Mouse (Mus musculus) mesoderm, embryonic 11.5 days (tissue): ENCODE measurements around the gene Mfrp.

Experiments used
- DNase-seq: peaks from one replicate; pipeline ENCODE4 v3.0.0-alpha.2; 2012; ENCODE audit warnings: low read depth, low spot score

Gene Mfrp

DNA sequence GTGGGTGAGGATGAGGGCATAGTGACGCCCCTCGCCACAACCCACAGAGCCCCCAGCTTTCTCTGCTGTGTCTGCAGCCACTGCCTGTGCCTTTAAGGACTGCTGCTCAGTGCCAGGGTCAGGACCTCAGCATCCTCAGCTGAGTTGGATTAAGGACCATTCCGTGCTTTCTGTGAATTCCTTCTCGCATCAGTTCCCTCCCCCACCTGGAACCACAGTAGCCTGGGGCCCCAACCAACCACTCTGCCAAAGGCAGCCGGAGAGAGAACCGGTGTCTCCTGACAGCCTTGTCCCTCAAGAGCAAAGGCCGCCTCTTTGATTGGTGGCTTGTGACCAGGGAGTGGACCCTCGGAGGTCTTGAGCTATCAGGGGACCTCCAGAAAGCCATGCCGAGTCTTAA lies at the start of gene Mfrp:
Gene Mfrp, plus strand, starts transcription at position 240 of the 400 bp plus-strand sequence.
- no peak for DNase-seq

GRCm38 (mm10) chr9:44052855-44053254 lies 48.7 kb upstream of the Mfrp start:
- DNase-seq: no peak

DNA sequence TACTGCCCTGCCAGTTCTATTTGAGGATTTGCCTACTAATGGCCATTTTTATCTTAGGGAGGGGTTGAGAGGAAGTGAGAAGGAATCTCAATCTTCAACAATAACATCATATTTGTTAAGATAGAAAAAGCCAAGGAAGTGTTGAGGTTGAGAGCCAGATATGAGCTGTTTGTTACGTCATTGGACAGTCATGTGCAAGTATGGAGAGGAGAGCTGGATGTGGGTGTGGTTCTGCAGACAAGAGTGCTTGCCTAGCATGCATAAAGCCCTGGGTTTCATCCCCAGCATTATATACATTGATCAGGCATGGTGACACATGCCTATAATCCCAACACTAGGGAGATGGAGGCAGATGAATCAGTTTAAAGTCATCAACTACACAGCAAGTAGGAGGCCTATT lies 47.6 kb upstream of the Mfrp start:
- DNase-seq: no peak

- DNase-seq: no peak
Measured at GRCm38 (mm10) chr9:44058606-44059005, 42.9 kb upstream of the Mfrp start.

DNA sequence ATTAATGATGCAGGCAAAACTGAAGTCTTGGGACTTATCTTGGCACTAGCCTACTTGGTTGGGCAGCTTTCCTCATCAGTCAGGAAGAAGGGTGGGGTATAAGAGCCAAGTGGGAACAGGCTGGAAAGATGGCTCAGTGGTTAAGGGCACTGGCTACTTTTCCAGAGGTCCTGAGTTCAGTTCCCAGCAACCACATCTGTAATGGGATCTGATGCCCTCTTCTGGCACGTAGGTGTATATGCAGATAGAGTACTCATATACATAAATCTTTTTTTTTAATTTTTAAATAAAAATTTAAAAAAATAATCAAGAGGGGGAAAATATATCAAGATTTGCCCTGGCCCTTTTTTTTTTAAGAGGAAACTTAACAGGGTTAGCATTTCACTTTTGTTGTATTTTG lies 36.4 kb upstream of the Mfrp start:
- no peak for DNase-seq

DNA sequence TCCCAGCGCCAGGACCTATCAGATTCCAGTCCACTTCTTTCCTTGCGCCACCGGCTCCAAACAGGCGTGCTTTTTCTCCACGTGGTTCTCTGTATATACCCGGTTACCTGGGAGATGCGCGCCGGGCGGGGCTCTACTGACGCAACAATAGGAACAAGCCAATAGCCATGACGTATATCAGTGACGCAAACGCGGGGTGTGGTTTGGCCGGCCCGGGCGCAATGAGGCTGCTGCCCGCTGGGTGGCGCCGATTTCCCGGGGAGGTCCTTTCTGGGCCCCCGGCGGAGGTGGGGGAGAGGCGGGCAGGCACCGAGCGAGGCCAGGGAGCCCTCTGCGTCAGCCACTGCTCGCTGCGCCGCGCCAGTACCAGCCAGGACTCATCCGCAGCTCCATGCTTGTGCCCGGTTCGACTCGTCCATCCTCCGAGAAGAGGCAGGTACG lies 34.7 kb upstream of the Mfrp start, which contains the start of gene Usp2:
Gene Usp2, plus strand, starts transcription at position 237 of the 441 bp plus-strand sequence.
- DNase-seq: peak; percentile 98

- DNase-seq: no peak
Measured at GRCm38 (mm10) chr9:44067241-44067959, 34.1 kb upstream of the Mfrp start.

DNA sequence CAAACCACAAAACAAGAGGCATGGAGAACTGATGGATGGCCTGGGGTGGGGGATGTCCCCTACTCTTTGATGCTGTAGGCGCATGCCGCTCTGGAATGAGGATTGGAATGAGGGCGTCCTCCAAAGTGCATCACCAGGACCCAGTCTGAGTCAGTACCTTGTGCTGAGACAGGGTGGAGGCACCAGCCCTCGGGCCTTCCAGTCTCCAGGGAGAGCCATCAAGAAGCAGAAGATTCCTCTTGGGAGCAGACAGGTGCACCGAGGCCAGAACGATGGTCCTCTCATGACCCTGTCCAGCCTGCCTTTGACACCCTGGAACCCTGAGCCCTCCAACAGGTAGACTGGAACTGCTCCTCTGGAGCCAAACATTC lies 33.6 kb upstream of the Mfrp start:
- no peak for DNase-seq

GRCm38 (mm10) chr9:44069252-44069651 lies 32.3 kb upstream of the Mfrp start:
- no peak for DNase-seq

DNA sequence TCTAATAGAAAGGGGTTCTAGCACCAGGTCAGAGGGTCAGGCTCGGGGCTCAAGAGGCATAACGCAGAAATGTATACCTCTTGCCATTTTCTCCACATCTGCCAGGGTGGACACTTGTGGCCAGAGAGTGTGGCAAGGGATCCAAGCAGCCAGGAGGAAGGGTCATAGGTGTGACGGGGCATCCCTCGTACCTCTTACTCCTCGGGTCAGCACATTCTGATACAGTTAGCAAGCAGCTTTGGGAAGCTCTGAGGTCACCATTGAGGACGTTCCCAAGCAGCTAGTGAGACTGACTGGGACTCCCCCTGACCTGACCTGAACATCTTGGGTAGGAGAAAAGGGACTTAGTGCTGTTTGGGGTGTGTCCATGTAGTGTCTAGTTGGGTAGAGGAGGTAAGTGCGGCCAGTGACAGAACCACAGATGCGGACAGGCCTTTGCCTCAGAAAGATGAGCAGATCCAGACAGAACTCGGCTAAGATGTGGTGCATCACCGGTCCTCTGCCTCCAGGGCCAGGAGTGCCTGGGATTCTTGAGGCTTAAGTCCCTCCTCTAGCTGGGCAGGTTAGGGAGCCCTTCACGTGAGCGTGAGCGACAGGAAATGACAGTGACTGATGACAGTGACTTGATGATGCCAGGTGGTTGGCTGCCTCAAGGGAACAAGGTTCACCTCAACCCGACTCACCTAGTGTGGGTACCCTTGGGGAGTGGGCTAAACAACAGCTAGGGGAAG lies 31.3 kb upstream of the Mfrp start:
- no peak for DNase-seq

DNA sequence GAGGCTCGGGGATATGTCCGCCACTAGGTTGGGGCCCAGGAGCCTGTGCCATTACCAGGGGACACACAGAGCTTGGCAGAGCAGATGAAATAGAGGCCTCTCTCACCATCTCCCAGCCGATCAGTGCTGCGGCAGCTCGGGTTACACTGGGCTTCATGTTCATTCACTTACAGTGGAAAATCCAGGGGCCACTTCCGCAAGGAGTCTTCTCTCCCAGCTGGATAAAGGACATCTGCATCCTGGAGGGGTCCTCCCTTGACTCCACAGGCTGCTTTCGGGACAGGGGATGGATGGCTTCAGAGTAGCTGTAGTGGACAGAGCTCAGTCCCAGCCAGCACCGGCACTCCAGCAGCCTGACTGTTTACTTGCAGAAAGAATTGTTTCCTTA lies 30.7 kb upstream of the Mfrp start:
- no peak for DNase-seq

DNA sequence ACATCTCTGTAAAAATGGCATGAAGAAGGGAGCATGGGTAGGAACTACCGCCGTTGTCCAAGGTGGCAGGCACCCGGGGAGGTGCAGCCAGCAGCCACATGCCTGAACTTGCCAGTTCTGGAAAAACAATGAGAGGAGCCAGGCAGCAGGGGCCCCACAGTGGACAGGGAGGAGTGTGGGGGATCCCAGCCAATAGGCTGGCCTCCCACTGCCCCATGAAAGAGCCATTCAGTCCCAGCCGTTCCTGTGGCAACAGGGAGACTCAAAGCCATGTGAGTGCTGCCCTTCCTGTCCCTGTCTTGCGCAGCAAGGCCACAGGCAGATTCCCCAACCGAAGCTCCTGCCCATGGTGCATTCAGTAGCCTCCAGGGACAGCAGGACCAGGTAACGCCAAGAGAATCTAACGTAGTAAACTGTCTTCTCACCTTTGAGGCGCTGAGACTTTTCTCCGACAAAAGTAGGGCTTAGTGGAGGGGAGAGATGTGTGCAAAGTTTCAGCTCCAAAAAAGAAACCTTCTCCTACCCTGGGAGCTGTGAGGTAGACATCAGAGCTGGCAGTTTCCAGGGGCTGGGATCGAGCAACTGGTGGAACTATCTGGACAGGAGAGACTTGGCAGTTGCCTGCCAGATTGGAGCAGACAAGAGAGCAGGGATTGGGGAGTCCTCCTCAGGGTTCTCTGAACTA lies 29.5 kb upstream of the Mfrp start:
- DNase-seq: peak; percentile 73

DNA sequence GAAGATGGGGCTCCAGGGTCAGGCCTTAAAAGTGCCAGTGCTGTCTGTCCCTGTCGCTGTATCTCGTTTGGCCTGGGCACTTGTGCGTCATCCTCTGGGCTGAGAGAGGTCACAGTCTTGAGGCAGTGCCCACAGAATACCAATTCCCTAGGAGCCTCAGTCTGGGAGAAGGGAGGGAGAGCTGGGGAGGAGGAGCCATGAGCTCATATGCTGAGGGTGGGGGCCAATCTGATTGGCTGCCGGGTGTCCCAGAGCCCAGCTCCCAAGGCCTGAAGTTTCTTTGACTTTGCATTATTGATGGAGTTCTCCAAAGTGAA lies 29.0 kb upstream of the Mfrp start:
- DNase-seq: no peak

DNA sequence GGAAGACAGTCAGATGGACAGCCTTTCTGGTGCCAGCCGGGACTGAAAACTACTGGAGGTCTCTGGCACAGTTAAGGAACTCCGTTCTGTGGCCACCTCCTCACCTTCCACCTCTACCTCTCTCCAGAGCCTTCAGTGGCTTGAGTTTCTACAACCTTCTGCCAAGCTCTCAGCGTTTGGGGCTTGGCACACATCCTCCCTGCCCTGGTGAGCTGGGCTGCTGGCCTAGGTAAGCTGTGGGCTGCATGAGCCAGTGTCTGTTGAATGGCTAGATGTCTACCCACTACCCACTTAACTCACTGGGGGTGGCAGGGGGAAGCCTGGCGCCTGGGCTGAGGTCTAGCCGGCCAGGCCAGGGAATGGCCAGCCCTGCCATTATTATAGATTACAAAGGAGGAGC lies 28.4 kb upstream of the Mfrp start:
- DNase-seq: no peak

DNA sequence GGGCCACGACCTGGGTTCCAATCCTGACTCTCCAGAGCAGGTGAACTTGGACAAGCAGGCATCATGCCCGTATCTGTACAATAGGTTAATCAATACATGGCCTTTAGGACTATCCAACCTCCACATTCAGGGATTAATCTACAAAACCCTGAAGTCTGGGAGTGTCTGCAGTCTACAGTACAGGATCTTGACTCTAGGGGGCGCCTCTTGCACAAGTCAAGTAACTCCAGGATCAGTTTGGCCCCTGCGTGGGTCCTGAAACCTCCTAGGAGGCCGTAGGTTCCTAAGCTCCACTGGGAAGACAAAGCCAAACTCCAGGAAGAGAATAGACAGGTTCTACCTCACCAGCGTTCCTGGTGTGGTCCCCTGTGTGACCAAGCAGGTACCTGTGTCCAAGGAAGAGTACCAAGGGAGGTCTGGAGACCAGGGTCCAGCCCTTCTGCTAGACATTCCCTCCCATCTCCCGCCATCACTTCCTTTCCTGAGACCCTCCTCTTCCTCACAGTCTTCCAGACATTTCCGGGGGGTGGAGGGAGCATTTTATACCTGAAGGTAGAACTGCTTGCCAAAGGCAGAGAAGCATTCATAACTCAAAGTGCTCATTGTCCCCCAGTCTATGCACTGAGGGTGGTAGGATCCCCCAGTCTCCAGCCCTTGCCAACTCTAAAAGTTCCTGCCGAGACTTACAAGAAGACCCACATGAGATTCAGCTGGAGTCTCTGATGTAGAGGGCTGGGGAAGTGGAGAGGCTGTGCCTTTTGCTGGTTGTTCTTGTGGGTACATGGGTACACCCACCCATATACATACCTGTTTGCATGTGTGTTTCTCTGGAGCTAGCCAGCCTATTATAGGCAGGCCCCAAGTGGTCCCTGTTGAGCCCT lies 26.9 kb upstream of the Mfrp start:
- DNase-seq: no peak

DNA sequence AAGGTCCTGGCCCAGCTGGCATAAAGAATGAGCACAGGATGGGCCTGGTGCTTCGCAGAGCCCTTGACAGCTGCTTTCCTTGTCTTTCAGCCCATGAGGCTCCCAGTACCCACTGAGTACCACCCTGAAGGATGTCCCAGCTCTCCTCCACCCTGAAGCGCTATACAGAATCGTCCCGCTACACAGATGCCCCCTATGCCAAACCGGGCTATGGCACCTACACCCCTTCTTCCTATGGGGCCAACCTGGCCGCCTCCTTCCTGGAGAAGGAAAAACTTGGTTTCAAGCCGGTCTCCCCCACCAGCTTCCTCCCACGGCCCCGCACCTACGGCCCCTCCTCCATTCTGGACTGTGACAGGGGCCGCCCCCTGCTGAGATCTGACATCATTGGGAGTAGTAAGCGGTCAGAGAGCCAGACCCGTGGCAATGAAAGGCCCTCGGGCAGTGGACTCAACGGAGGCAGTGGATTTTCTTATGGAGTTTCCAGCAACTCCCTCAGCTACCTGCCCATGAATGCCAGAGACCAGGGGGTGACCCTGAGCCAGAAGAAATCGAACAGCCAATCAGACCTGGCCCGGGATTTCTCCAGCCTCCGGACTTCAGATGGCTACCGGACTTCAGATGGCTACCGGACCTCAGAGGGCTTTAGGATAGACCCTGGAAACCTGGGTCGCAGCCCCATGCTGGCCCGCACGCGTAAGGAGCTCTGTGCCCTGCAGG lies 26.1 kb upstream of the Mfrp start:
- no peak for DNase-seq

- no peak for DNase-seq
Measured at GRCm38 (mm10) chr9:44075996-44076763, 25.3 kb upstream of the Mfrp start.

DNA sequence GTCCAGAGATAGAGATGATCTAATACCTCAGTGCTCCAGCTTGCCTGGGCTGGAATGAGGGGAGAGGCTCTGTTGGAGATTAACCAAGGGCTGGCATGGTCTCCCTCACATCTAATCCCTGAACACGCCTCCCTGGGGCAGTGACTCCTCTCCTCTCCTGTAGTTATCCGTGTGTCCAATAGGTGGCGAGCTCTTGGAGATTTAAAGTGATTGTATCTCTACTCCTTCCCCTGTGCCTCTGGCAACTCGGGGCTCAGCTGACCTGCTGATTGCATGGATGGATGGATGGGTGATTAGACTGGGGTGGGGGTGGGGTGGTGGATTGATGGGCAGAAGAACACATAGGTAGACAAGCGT lies 24.8 kb upstream of the Mfrp start:
- no peak for DNase-seq

DNA sequence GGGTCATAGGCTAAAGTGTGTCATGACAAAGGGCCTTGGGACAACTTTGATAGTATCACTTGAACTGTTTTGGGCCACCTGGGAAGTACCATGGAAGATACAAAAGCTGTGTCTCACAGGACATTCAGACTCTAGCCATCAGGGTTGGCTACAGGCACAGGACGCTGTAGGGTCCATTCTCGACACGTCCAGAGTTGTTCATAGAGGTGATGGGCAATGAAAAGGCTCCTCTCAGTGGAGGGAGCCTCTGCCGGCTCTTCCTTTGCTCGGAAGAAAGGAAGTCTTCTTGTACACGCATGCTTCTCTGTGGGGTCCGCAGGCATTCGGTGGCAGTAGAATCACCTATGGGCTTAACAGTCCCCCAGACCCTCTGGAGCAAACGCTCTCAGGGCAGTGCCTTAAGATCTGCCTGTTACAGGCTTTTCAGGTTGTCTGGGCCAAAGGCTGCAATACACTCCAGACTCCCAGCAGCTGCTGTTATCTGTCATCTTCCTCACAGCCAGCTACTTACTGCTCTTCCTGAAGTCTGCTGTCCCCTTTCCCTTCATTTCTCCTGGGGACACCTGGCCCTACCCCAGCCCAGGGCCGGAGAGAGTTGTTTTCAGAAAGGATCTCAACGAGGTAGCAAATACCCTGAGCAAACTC lies 24.1 kb upstream of the Mfrp start:
- DNase-seq: no peak
